Mouse (Mus musculus): ENCODE measurements around the gene Stx1b. TPM values are rescaled to one million over a fixed set of nuclear protein-coding genes. Genes with fewer than 3 reads are reported as not detected.

The Stx1b gene
- total and polyA plus RNA-seq, 2 experiments from 2014 or later: 83.6 to 83.9 TPM

DNA sequence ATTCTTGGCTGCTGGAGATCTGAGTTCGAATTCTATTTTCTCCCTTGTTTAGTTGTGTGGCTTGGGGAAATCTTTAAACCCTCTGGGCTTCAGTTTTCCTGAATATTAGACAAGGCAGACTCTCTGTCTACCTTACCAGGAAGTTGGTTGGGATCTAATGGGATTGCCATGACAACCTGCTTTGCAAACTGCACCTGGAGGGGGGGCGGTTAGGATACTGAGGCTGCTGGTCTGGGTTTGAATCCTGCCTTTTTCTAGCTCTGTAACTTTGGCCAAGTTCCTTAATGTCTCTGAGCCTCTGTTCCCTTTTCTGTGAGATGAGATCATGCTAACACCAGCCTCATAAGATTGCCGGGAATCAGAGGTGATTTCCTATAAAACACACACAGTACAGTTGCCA lies 1.9 kb downstream of the Stx1b start:
- 94% methylated on average over 3 of the region's 3 CpGs for WGBS
- ATAC-seq (ENCODE audit: low FRiP score) (no peak), DNase-seq (ENCODE audit: low spot score) (no peak)
- H3K27me3 ChIP-seq (ENCODE audit: insufficient read depth, low read length): no peaks in the 10 kb centered on the region
- H3K4me2 ChIP-seq (ENCODE audit: low read depth, low read length, poor library complexity, severe bottlenecking): no peak overlapping the region; the same call in 1 of the 2 replicates
- no peak overlapping the region for H3K9ac ChIP-seq (replicated peaks; ENCODE audit: low read length, poor library complexity, severe bottlenecking)
- H3K27ac ChIP-seq (ENCODE audit: low read depth, low read length): no peak overlapping the region
- peaks cover 14% of the 10 kb centered on the region for H3K4me1 ChIP-seq (ENCODE audit: insufficient read depth, low read length)
- TF ChIP-seq CTCF (IDR thresholded peaks at IDR 0.05): no peak
- peaks cover 4% of the 10 kb centered on the region; the same call in 1 of the 2 replicates for H3K36me3 ChIP-seq (ENCODE audit: insufficient read depth, low read length)
- H3K4me3 ChIP-seq (ENCODE audit: low read depth, low read length): no peak overlapping the region
- no peaks in the 10 kb centered on the region for H3K9me3 ChIP-seq (ENCODE audit: low read length)

DNA sequence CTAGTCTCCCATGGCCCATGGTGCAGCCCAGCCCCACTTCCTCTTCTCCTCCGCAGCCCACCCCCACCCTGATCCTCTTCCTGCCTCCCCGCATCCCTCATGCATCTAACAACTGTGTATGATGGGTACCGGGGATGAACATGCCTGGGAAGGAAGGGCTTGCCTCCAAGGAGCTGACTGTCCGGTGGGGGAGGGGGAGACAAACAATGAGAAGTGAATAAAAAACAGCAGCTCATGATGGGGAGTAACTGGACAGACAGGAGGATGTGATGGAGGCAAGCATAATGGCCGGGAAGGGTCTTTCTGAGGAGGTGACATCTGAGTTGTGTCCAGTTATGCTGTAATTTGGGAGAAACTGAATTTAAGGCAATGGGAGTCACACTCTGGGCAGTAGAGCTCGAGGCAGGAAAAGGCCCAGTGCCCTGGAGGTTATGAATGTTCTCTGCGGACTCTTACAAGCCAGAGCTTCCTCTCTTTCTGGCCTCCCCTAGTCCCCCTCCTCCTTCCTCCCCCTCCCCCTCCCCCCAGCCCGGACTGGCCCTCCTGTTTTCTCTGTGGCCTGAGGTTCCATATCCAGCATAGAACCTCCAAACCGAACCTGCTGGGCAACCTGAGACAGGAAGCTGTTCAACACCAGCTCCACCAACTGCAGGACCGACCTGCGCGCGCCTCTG lies 3.4 kb downstream of the Stx1b start:
- ATAC-seq (ENCODE audit: low FRiP score) (no peak), DNase-seq (ENCODE audit: low spot score) (no peak)
- no peak for TF ChIP-seq CTCF (IDR thresholded peaks at IDR 0.05)
- 76% methylated on average over 13 of the region's 13 CpGs for WGBS
- Histone ChIP-seq H3K4me2 (ENCODE audit: low read depth, low read length, poor library complexity, severe bottlenecking) (no peak overlapping the region), H3K4me1 (ENCODE audit: insufficient read depth, low read length) (peaks cover 14% of the 10 kb centered on the region), H3K4me3 (ENCODE audit: low read depth, low read length) (no peak overlapping the region), H3K27ac (ENCODE audit: low read depth, low read length) (no peak overlapping the region), H3K36me3 (ENCODE audit: insufficient read depth, low read length) (peaks cover 6% of the 10 kb centered on the region; the same call in 1 of the 2 replicates), H3K27me3 (ENCODE audit: insufficient read depth, low read length) (no peaks in the 10 kb centered on the region), H3K9me3 (ENCODE audit: low read length) (no peaks in the 10 kb centered on the region), H3K9ac (replicated peaks; ENCODE audit: low read length, poor library complexity, severe bottlenecking) (no peak overlapping the region)

DNA sequence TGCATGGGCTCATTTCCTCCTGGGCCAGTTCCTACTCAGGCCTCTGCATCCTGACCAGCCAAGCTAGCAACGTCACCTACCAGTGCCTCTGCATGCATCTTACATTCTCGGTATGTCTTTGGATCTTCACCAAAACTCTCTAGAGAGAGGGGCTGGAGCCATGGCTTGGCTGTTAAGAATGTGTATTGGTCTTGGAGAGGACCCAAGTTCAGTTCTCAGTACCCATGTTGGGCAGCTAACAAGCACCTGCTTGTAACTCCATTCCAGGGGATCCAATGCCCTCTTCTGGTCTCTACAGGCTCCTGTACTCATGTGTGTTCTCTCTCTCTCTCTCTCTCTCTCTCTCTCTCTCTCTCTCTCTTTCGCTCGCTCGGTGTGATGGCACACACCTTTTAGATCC lies 6.6 kb downstream of the Stx1b start:
- Histone ChIP-seq H3K4me2 (ENCODE audit: low read depth, low read length, poor library complexity, severe bottlenecking) (no peak overlapping the region), H3K27ac (ENCODE audit: low read depth, low read length) (no peak overlapping the region), H3K9me3 (ENCODE audit: low read length) (no peaks in the 10 kb centered on the region), H3K9ac (replicated peaks; ENCODE audit: low read length, poor library complexity, severe bottlenecking) (no peak overlapping the region), H3K27me3 (ENCODE audit: insufficient read depth, low read length) (no peaks in the 10 kb centered on the region), H3K4me1 (ENCODE audit: insufficient read depth, low read length) (peaks cover 4% of the 10 kb centered on the region), H3K4me3 (ENCODE audit: low read depth, low read length) (no peak overlapping the region), H3K36me3 (ENCODE audit: insufficient read depth, low read length) (peaks cover 24% of the 10 kb centered on the region)
- TF ChIP-seq CTCF (IDR thresholded peaks at IDR 0.05): no peak
- 93% methylated on average over 5 of the region's 5 CpGs for WGBS
- DNase-seq (ENCODE audit: low spot score): no peak
- ATAC-seq (ENCODE audit: low FRiP score): no peak

DNA sequence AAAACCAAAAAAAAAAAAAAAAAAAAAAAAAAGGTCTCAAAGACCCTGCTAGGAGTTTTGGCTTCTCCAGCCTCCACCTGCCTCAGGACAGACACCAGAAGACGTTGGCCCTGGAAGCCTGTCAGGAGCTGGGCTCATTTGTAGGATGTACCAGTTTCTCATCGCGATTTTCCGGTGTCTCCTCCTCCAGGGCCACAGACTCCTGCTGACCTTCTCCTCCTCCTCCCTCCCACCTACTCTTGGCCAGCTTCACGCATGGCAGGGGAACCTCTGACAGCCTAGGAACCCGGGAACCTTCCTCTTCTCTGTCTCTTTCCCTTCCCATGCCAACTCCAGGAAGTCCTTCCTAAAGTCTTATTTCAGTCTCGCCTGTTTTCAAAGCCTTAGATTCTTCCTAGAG lies 7.3 kb downstream of the Stx1b start:
- whole genome bisulfite sequencing: 79% methylated on average over 7 of the region's 7 CpGs
- Histone ChIP-seq H3K27ac (ENCODE audit: low read depth, low read length) (no peak overlapping the region), H3K9ac (replicated peaks; ENCODE audit: low read length, poor library complexity, severe bottlenecking) (no peak overlapping the region), H3K4me1 (ENCODE audit: insufficient read depth, low read length) (no peaks in the 10 kb centered on the region), H3K9me3 (ENCODE audit: low read length) (no peaks in the 10 kb centered on the region), H3K27me3 (ENCODE audit: insufficient read depth, low read length) (no peaks in the 10 kb centered on the region), H3K36me3 (ENCODE audit: insufficient read depth, low read length) (peaks cover 29% of the 10 kb centered on the region), H3K4me3 (ENCODE audit: low read depth, low read length) (no peak overlapping the region), H3K4me2 (ENCODE audit: low read depth, low read length, poor library complexity, severe bottlenecking) (no peak overlapping the region)
- no peak for DNase-seq (ENCODE audit: low spot score)
- ATAC-seq (ENCODE audit: low FRiP score): no peak
- TF ChIP-seq CTCF (IDR thresholded peaks at IDR 0.05): no peak

DNA sequence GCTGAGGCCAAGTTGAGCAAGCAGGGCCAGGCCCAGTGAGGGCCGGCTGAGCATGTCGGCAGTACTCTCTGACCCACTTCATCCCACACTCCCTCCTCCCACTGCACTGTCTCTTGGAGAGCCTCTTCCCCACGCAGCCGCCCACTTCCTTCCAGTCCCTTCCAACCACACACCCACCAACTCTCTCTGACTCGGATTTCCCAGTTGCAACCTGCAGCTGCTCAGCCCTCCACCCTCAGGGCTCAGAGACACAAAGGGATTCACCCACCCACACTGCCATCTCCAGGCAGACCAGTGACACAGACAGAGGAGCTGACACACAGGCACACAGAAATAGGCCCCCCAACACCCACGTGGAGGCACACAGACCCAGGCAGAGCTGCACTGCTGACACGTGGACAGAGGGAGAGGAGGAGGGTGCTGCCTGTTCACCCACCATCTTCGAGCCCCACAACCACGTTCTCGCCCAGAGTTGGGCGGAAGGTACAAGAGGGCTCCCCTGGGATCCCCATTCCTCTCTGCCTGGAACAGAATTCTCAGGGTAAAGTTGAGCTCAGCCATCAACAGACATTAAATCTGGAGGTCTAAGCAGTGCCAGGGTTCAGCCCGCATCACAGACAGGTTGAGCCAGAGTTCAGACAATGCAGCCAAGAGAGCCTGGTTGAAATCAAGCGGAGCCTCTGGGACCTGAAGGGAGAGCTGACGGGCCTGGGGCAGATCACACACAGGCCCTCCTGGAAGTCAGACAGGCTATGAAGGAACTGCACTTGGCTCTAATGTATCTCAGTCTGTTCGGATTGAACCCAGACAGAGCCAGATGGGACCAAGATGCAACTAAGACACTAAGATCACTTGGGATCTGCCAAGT lies 8.2 kb downstream of the Stx1b start:
- no peaks in the 10 kb centered on the region for H3K9me3 ChIP-seq (ENCODE audit: low read length)
- H3K36me3 ChIP-seq (ENCODE audit: insufficient read depth, low read length): peaks cover 32% of the 10 kb centered on the region
- 69% methylated on average over 15 of the region's 15 CpGs for WGBS
- TF ChIP-seq CTCF (IDR thresholded peaks at IDR 0.05): peak; percentile 40
- peak; percentile 14 for DNase-seq (ENCODE audit: low spot score)
- H3K4me2 ChIP-seq (ENCODE audit: low read depth, low read length, poor library complexity, severe bottlenecking): no peak overlapping the region
- no peak overlapping the region for H3K27ac ChIP-seq (ENCODE audit: low read depth, low read length)
- H3K9ac ChIP-seq (replicated peaks; ENCODE audit: low read length, poor library complexity, severe bottlenecking): no peak overlapping the region
- no peak for ATAC-seq (ENCODE audit: low FRiP score)
- no peaks in the 10 kb centered on the region for H3K27me3 ChIP-seq (ENCODE audit: insufficient read depth, low read length)
- no peak overlapping the region for H3K4me3 ChIP-seq (ENCODE audit: low read depth, low read length)
- no peaks in the 10 kb centered on the region for H3K4me1 ChIP-seq (ENCODE audit: insufficient read depth, low read length)

DNA sequence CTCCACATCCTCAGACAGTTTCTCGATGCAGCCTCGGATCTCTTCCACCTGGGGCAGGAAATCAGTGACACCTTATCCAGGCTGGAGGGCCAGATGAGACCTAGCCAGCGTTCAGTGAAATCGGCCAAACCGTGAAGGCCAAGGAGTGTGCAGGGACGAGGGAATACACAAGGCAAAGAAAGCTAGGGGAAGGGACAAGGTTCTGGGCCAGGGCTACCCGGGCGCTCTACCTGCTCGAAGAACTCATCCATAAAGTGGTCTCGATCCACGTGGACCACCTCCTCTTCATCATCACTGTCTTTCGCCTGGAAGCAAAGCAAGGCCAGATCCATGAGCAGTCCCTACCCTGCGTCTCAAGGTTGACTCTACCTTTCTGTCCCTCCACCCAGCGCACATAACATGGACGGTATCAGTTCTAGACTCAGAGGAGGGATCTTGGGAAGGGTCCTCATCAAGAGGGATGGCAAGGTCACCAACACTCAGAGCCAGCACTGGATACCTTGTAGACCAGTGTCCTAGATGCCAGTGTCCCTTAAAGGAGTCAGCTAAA lies 9.2 kb downstream of the Stx1b start:
- TF ChIP-seq CTCF (IDR thresholded peaks at IDR 0.05): no peak
- Histone ChIP-seq H3K27me3 (ENCODE audit: insufficient read depth, low read length) (no peaks in the 10 kb centered on the region), H3K36me3 (ENCODE audit: insufficient read depth, low read length) (peaks cover 42% of the 10 kb centered on the region), H3K4me3 (ENCODE audit: low read depth, low read length) (no peak overlapping the region), H3K9me3 (ENCODE audit: low read length) (no peaks in the 10 kb centered on the region), H3K9ac (replicated peaks; ENCODE audit: low read length, poor library complexity, severe bottlenecking) (no peak overlapping the region), H3K4me1 (ENCODE audit: insufficient read depth, low read length) (no peaks in the 10 kb centered on the region), H3K4me2 (ENCODE audit: low read depth, low read length, poor library complexity, severe bottlenecking) (no peak overlapping the region), H3K27ac (ENCODE audit: low read depth, low read length) (no peak overlapping the region)
- DNase-seq (ENCODE audit: low spot score): no peak
- 93% methylated on average over 15 of the region's 15 CpGs for WGBS
- no peak for ATAC-seq (ENCODE audit: low FRiP score)
